Mouse (Mus musculus): ENCODE data around the gene Maz.
A peak's percentile ranks its signal among the peaks of the same experiment; 100 is the strongest.

Gene Maz

GRCm38 (mm10) chr7:127004122-127004875, 22.5 kb downstream of the Maz start:
- no peak for DNase-seq

GRCm38 (mm10) chr7:127003620-127004019, 23.2 kb downstream of the Maz start:
- DNase-seq = no peak

- no peak for DNase-seq
Observed at GRCm38 (mm10) chr7:126999568-126999967, 27.3 kb downstream of the Maz start.

GRCm38 (mm10) chr7:126996449-126996848, 30.4 kb downstream of the Maz start:
- no peak for DNase-seq

- no peak for DNase-seq
Observed at GRCm38 (mm10) chr7:126988816-126989215, 38.0 kb downstream of the Maz start.

- peak; percentile 22 for DNase-seq
Observed at GRCm38 (mm10) chr7:126986319-126986718, 40.5 kb downstream of the Maz start.

- no peak for DNase-seq
Observed at GRCm38 (mm10) chr7:126984667-126985444, 42.0 kb downstream of the Maz start.

- no peak for DNase-seq
Observed at GRCm38 (mm10) chr7:126983113-126983512, 43.7 kb downstream of the Maz start.

- DNase-seq = no peak
Observed at GRCm38 (mm10) chr7:126982054-126982453, 44.8 kb downstream of the Maz start.

- no peak for DNase-seq
Observed at GRCm38 (mm10) chr7:126981601-126982000, 45.2 kb downstream of the Maz start.

GRCm38 (mm10) chr7:126978841-126979240, 48.0 kb downstream of the Maz start:
- no peak for DNase-seq

GRCm38 (mm10) chr7:126976878-126977459, 49.9 kb downstream of the Maz start:
- DNase-seq = no peak

- DNase-seq = peak; percentile 100
Observed at GRCm38 (mm10) chr7:126975950-126976866, 50.6 kb downstream of the Maz start, which contains the start of gene Cdiptos. Cdiptos (minus strand) TSS chr7:126976098.

- DNase-seq = no peak
Observed at GRCm38 (mm10) chr7:126975893-126975949, 51.1 kb downstream of the Maz start, which contains the start of gene Cdipt. Cdipt (plus strand) TSS chr7:126975914.

GRCm38 (mm10) chr7:126975493-126975892, 51.3 kb downstream of the Maz start:
- DNase-seq = no peak
